Mouse (Mus musculus) heart, adult 18-20 months (tissue): ENCODE results near the gene Mtrr. TPM values are rescaled to one million over a fixed set of nuclear protein-coding genes. Genes with fewer than 3 reads are reported as not detected.
"Not testable (repeated sequence)": the region's sequence is repeated elsewhere in the genome, so short reads cannot be mapped to it uniquely, and the experiment has no call there.

Experiments used
- DNase-seq, 2 experiments: peaks; one replicate each; pipeline ENCODE4 v3.0.0; 2021 to 2022; ENCODE audit warnings: mixed read lengths in 1 of 2
- total RNA-seq, 2 experiments: library from RNA; stranded (reverse); gene quantifications; 2 replicates each; pipeline ENCODE4 v1.2.3; 2021

Gene Mtrr
- total RNA-seq, 2 experiments from 2014 or later = 16.3 to 19.7 TPM

DNA sequence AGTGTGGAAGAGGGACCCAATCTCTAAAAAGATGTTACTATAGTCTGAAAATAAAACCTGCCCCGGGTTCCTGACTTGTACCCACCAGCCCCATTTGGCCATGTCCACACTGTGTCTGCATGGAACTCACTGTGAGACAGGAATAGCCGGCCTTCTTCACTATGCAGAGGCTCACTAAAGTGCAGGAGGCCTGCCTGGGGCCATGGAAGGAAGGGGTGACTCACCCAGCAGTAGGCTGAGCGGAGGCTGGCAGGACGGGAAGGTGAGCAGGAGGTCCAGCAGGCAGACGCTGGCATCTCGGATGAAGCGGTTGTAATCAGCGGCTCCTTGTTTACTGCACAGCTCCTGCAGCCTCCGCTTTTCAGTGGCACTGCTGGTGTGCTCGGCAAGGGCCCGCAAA, 13.4 kb downstream of the Mtrr start:
- DNase-seq = no peak

DNA sequence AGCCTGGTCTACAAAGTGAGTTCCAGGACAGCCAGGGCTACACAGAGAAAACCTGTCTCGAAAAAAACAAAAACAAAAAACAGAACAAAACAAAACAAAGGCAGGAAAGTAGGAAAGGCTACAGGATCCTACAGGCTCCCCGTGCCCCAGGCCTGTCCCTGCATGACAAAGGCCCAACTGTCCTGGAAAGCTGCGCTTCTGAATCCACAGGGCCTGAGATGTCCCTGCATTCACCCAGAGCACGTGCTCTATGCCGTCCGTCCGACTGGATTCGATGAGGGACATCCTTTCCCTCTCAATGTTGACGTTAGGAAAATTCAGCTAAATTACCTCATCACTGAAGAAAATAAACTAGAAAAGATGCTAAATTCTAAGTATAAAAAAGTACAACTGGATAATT, 13.8 kb downstream of the Mtrr start:
- no peak for DNase-seq

DNA sequence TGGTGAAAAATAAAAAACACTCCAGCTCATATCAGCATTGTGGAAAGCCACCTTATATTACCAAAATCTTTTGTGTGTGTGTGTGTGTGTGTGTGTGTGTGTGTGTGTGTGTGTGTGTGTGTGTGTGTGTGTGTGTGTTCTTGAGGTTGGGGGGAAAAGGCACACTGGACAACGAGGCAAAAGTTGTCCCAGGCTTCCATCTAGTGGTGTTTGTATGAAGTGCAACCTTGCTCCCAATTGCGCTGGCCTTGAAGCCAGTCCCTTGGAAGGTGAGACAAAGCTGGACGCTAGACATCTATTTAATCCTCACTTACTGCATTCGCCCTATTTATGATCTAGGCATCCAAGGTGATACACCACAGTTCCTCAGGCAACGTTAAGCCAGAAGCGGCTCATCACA, 28.6 kb downstream of the Mtrr start:
- not testable (repeated sequence) for DNase-seq

Other genes with a start within 250 kb of the Mtrr start
- gene Fastkd3, start 85 bp upstream of the Mtrr start, total RNA-seq = 10 to 100 TPM; 11.4 to 11.6 TPM
- not detected for gene 1700001L19Rik, start 15.3 kb upstream of the Mtrr start, total RNA-seq